Mouse (Mus musculus): ENCODE measurements around the gene Cmtm1. TPM values are rescaled to one million over a fixed set of nuclear protein-coding genes. Genes with fewer than 3 reads are reported as not detected.
"Not testable (repeated sequence)": the region's sequence is repeated elsewhere in the genome, so short reads cannot be mapped to it uniquely, and the experiment has no call there.

Gene Cmtm1
- polyA plus RNA-seq, 1 experiment from 2014 or later: not detected

DNA sequence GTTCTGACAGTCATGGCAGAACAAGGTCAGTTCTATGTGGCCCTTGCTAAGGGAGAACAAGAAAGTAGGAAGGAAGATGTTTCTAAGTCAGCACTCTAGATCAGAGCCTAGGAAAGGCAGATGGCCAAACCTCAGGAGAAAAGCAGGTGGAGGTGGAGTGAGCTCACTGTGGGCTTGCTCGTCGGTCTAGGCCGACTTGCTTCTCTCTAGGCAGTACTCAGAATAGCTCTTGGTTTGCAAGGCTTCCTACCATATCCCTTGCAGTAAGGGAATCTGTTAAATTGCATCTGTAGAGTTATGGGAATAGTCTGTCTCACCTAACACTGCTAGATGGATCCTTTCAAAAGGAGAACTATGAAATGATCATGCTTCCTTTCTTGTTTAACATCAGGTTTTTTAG, 2.1 kb upstream of the Cmtm1 start:
- not testable (repeated sequence) for H3K4me3 ChIP-seq; H3K9ac ChIP-seq (replicated peaks); H3K27me3 ChIP-seq; H3K36me3 ChIP-seq; H3K4me1 ChIP-seq; H3K27ac ChIP-seq (replicated peaks); ATAC-seq (ENCODE audit: low FRiP score, low read depth); H3K9me3 ChIP-seq; H3K4me2 ChIP-seq (replicated peaks)
- WGBS: 91% methylated on average over 3 of the region's 3 CpGs

DNA sequence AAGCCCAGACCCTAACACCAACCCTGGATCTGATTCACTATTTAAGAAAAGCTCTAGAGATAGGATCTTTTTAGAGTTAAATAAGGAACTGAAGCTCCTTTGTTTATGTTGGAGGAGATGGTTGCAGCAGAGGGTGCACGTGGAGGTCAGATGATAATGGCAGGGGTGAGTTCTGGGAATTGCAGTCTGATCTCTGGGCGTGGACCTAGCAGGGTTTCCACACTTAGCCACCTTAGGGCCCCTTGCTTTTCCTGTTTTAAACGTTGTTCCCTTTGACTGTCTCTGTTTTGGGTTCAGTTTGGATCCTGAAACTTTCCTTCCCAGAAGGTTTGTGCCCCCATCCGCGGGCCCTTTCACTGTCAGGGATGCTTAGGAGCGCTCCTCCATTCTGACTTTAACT, 1.6 kb downstream of the Cmtm1 start:
- not testable (repeated sequence) for H3K4me3 ChIP-seq; H3K27ac ChIP-seq (replicated peaks); ATAC-seq (ENCODE audit: low FRiP score, low read depth); H3K36me3 ChIP-seq; H3K27me3 ChIP-seq; H3K4me1 ChIP-seq; H3K9ac ChIP-seq (replicated peaks); H3K4me2 ChIP-seq (replicated peaks); H3K9me3 ChIP-seq
- WGBS: 70% methylated on average over 6 of the region's 6 CpGs

DNA sequence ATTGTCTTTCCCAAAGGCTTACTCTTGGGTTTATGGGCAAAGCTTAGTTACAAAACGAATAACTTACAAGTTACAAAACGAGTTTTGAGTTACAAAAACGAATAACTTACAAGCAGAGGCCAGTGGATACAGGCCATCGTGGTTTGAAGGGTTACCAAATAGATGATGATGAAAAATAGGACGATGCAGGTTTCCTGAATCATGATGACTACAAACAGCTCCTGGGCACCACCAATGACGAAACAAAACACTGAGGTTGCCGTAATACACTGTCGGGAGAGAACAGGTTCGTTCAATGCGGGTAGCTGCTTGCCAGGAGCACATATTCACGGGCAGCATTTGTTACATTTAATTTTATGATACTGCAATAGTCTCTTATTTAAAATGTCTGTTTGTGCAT, 5.0 kb downstream of the Cmtm1 start:
- Histone ChIP-seq H3K4me3 (no peak overlapping the region), H3K36me3 (no peaks in the 10 kb centered on the region), H3K9me3 (no peaks in the 10 kb centered on the region), H3K27ac (replicated peaks) (no peak overlapping the region), H3K4me2 (replicated peaks) (no peak overlapping the region), H3K4me1 (peaks cover 14% of the 10 kb centered on the region), H3K9ac (replicated peaks) (no peak overlapping the region), H3K27me3 (no peaks in the 10 kb centered on the region)
- no peak for ATAC-seq (ENCODE audit: low FRiP score, low read depth)
- WGBS: 90% methylated on average over 11 of the region's 11 CpGs

DNA sequence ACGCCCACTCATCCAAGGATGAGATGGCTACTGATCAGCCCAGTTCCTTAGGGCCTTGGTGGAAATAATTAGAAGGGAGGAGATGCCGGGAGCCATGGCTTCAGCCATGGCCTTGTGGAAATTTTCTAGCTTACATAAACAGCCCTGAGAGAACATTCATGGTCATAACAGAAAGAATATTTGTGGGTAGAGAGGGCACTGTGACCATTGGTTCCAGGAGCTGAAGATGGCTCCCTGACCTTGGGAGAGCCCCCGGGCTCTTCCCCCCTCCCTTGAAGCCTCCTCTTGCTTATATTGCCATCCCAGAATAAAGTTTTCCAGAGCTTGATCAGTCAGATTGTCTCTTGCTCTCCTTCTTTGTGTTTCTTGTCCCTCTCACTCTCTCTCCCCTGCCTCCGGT, 7.4 kb downstream of the Cmtm1 start:
- H3K4me2 ChIP-seq (replicated peaks); H3K27ac ChIP-seq (replicated peaks); H3K4me3 ChIP-seq; H3K27me3 ChIP-seq; H3K9ac ChIP-seq (replicated peaks); H3K36me3 ChIP-seq; ATAC-seq (ENCODE audit: low FRiP score, low read depth); H3K9me3 ChIP-seq: not testable (repeated sequence)
- H3K4me1 ChIP-seq: peaks cover 14% of the 10 kb centered on the region
- WGBS: 80% methylated on average over 4 of the region's 4 CpGs

DNA sequence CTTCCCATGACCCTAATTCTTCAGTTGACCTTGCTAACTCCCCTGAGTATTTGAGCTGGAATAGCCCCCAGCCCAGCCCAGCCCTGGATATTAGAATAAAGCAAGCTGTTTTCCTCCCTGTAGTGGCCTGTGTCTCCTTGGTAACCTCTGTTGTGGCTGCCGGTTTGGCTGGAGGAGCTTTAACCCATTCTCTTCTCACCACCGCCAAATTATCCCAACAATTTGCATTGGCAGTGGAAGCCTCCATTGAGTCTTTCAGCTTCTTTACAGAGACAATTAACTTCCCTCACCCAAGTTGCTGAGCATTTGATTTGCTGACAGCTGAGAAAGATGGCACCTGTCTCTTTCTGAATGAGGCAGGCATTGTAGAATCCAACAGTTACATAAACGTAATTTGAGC, 8.4 kb downstream of the Cmtm1 start:
- not testable (repeated sequence) for H3K4me2 ChIP-seq (replicated peaks); H3K36me3 ChIP-seq; H3K9me3 ChIP-seq; H3K27me3 ChIP-seq; H3K4me3 ChIP-seq; H3K27ac ChIP-seq (replicated peaks); H3K9ac ChIP-seq (replicated peaks)
- peaks cover 14% of the 10 kb centered on the region for H3K4me1 ChIP-seq
- peak; percentile 92 for ATAC-seq (ENCODE audit: low FRiP score, low read depth)
- 9% methylated on average over 3 of the region's 3 CpGs for WGBS

DNA sequence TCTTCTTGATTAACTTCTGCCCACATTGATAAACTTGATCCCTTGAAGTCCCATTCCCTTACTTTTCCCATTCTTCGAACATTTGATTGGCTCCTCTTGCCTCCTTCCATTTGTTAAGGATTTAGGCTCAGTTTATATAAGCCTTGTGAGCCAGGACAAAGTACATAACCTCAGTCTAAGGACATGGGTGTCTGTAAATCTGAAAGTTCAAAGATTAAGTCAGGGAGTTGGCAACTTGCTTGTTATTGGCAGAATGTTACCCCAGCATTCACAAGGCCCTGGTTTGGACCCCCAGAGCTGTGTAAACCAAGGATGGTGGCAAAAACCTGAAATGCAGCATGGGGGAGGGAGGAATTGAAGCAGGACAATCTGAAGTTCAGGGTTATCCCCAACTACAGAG, 15.5 kb downstream of the Cmtm1 start:
- Histone ChIP-seq H3K9ac (replicated peaks) (no peak overlapping the region), H3K4me2 (replicated peaks) (no peak overlapping the region), H3K36me3 (no peaks in the 10 kb centered on the region), H3K4me1 (no peaks in the 10 kb centered on the region), H3K27me3 (no peaks in the 10 kb centered on the region), H3K9me3 (no peaks in the 10 kb centered on the region), H3K27ac (replicated peaks) (no peak overlapping the region), H3K4me3 (no peak overlapping the region)
- ATAC-seq (ENCODE audit: low FRiP score, low read depth): no peak
- WGBS: 95% methylated on average over 1 of the region's 1 CpGs

DNA sequence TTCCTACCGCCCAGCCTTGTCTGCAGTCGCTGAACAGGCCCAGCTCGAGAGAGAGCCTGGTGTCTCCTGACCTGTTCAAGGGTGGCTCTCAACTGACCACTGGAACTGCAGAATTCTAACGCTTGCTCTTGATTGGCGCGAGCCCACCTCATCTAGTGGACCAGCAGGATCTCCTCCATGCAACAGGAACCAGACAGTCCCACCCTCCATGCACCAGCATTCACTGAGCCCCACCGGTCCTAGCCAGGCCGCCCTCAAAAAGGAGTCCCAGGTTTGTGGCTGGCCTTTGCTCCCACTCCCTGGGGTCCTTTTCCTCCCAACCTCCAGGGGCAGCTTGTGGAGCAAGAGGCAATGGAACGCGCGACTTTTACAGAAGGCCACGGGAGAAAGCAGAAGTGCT, 16.9 kb downstream of the Cmtm1 start, which contains the start of gene Cmtm2a:
Gene Cmtm2a, minus strand, starts transcription at position 101 of the 400 bp plus-strand sequence.
- 91% methylated on average over 12 of the region's 12 CpGs for WGBS

DNA sequence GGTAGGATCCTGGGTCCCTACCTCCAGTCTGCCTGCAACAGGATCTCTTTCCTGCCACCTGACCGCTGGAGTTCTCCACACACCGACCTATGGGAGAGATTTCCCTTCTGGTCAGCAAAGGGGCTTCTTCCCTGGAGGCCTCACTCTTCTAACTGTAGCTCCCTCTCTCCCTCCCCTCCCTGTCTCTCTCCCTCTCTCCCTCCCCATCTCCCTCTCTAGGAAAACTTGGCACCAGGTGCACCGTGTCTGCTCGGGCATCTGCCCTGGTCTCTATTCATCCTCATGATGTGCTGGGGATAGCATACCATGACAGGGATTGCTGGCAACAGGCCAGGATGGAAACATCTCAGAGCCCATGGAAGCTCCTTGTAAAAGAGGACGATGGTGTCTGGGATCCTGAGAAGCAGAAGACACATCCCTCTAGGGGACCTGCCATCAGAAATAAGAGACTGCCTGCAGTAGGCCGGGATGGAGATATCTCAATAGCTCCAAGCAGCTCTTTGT, 41.0 kb downstream of the Cmtm1 start:
- ATAC-seq (ENCODE audit: low FRiP score, low read depth): no peak
- WGBS: 89% methylated on average over 6 of the region's 6 CpGs
- Histone ChIP-seq H3K9me3 (no peaks in the 10 kb centered on the region), H3K9ac (replicated peaks) (no peak overlapping the region), H3K27ac (replicated peaks) (no peak overlapping the region), H3K4me3 (no peak overlapping the region), H3K4me2 (replicated peaks) (no peak overlapping the region), H3K36me3 (peaks cover 8% of the 10 kb centered on the region), H3K4me1 (no peaks in the 10 kb centered on the region), H3K27me3 (no peaks in the 10 kb centered on the region)

More for the DNA sequence above, 16.9 kb downstream of the Cmtm1 start, which contains the start of gene Cmtm2a:
- ATAC-seq (ENCODE audit: low FRiP score, low read depth); H3K4me3 ChIP-seq; H3K27ac ChIP-seq (replicated peaks); H3K9me3 ChIP-seq; H3K4me2 ChIP-seq (replicated peaks); H3K9ac ChIP-seq (replicated peaks); H3K27me3 ChIP-seq; H3K4me1 ChIP-seq; H3K36me3 ChIP-seq: not testable (repeated sequence)

DNA sequence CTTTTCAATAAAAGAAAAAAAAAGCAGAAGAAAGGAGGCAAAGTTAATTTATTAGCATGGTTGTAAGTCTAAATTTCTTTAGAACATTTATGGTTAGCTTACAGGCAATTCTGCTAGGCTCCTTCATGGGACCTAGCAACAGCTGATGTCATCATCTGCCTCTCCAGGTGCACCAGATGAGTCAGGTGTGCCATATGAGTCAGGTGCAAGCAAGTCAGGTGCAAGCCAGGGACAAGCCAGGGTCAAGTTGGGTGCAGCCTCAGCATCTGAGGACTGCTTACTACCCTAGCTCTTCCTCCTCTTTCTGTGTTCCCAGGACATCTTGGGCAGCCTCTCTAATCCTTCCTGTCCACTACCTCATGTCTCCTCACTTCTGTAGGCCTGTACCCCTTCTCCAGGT, 41.6 kb downstream of the Cmtm1 start:
- no peak for ATAC-seq (ENCODE audit: low FRiP score, low read depth)
- peaks cover 14% of the 10 kb centered on the region for H3K36me3 ChIP-seq
- H3K27ac ChIP-seq (replicated peaks): no peak overlapping the region
- no peak overlapping the region for H3K4me3 ChIP-seq
- H3K27me3 ChIP-seq: no peaks in the 10 kb centered on the region
- no peak overlapping the region for H3K4me2 ChIP-seq (replicated peaks)
- H3K9me3 ChIP-seq: no peaks in the 10 kb centered on the region
- no peaks in the 10 kb centered on the region for H3K4me1 ChIP-seq
- no peak overlapping the region for H3K9ac ChIP-seq (replicated peaks)

DNA sequence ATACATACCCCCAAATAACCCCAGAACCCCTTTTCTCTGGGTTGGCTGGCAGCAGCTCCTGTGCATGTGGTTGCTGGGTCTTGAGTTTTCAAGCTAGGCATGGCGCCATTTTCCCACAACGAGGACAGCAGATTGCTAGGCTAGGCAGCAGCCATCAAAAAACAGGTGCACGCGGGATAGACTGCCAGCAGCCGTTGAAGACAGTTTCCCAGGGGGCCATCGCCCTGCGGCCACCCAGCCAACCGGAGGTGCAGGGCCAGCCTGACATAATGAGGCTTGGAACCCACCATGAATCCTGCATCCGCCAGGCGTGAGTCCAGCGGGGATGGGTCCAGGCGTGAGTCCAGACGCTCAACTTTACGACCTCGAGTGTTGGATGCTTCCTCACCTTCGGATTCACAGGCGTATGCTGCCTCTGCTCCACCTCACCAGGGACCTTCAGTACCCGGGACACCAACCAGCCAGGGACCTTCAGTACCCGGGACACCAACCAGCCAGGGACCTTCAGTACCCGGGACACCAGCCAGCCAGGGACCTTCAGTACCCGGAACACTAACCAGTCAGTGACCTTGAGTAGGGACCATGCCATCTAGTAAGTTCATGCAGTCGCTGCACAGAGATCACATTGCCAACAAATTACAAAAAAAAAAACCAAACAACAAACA, 45.5 kb downstream of the Cmtm1 start:
- H3K27ac ChIP-seq (replicated peaks); H3K4me2 ChIP-seq (replicated peaks); H3K4me3 ChIP-seq; H3K4me1 ChIP-seq; H3K27me3 ChIP-seq; H3K9ac ChIP-seq (replicated peaks); ATAC-seq (ENCODE audit: low FRiP score, low read depth); H3K9me3 ChIP-seq: not testable (repeated sequence)
- 96% methylated on average over 22 of the region's 22 CpGs for WGBS
- peaks cover 26% of the 10 kb centered on the region for H3K36me3 ChIP-seq

DNA sequence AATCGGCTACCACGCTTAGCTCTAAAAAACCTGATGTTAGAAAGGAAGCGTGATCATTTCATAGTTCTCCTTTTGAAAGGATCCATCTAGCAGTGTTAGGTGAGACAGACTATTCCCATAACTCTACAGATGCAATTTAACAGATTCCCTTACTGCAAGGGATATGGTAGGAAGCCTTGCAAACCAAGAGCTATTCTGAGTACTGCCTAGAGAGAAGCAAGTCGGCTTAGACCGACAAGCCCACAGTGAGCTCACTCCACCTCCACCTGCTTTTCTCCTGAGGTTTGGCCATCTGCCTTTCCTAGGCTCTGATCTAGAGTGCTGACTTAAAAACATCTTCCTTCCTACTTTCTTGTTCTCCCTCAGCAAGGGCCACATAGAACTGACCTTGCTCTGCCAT, 48.1 kb downstream of the Cmtm1 start:
- H3K9ac ChIP-seq (replicated peaks); H3K4me2 ChIP-seq (replicated peaks); H3K27ac ChIP-seq (replicated peaks); H3K4me3 ChIP-seq; ATAC-seq (ENCODE audit: low FRiP score, low read depth); H3K9me3 ChIP-seq; H3K4me1 ChIP-seq; H3K27me3 ChIP-seq: not testable (repeated sequence)
- H3K36me3 ChIP-seq: peaks cover 49% of the 10 kb centered on the region
- WGBS: 94% methylated on average over 5 of the region's 5 CpGs

DNA sequence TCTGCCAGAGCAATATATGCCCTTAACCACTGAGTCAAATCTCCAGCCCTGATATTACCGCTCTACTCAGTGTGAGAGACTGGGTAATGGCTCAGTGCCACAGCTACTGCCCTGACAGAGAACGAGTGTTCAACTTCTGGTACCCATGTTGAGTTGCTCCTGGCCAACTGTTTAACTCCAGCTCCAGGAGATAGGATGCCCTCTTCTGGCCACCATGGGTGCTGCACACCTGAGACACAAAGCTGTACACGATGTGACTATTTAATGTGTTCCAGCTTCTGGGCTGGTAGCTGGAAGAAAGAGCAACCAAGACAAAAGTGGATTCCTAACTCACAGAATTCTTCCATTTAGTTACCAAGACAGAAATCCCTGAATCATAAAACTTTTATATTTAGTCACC, 56.9 kb downstream of the Cmtm1 start:
- Histone ChIP-seq H3K27me3 (no peaks in the 10 kb centered on the region), H3K4me3 (no peak overlapping the region), H3K36me3 (peaks cover 9% of the 10 kb centered on the region), H3K4me1 (peaks cover 8% of the 10 kb centered on the region), H3K9me3 (no peaks in the 10 kb centered on the region), H3K9ac (replicated peaks) (no peak overlapping the region), H3K27ac (replicated peaks) (no peak overlapping the region), H3K4me2 (replicated peaks) (no peak overlapping the region)
- 92% methylated on average over 3 of the region's 3 CpGs for WGBS
- no peak for ATAC-seq (ENCODE audit: low FRiP score, low read depth)

DNA sequence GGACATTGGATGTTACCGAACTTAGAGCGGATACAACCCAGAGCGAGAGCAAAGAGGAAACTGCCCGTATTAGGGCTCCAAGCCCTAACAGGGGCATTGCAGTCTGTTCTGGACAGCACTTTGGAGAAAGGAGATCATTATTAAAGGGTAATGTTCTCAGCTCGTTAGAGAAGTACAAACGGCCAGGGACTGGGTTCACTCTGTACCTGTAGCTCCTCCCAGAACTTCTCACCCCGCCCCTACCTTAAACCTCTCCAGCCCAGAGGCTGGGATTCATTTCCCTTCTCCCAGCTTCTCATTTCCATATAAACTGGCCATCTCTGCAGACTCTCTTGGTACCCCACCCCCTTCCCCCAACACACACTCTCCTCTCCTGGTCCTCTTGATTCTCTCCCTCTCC, 58.5 kb downstream of the Cmtm1 start:
- H3K4me1 ChIP-seq: peaks cover 22% of the 10 kb centered on the region
- no peaks in the 10 kb centered on the region for H3K27me3 ChIP-seq
- H3K36me3 ChIP-seq: no peaks in the 10 kb centered on the region
- peak overlapping the region; percentile 68 for H3K4me3 ChIP-seq
- H3K9ac ChIP-seq (replicated peaks): peak overlapping the region; percentile 69
- no peaks in the 10 kb centered on the region for H3K9me3 ChIP-seq
- no peak overlapping the region for H3K27ac ChIP-seq (replicated peaks)
- WGBS: 0% methylated on average over 7 of the region's 7 CpGs
- ATAC-seq (ENCODE audit: low FRiP score, low read depth): 0 out of 2 replicates have a peak, but pooled peaks have one; percentile 10
- peak overlapping the region; percentile 74 for H3K4me2 ChIP-seq (replicated peaks)

Data from midbrain, embryonic 12.5 days (tissue).